ENCODE assay signal across 8 mouse cellular contexts in genomic region chr10:81464405-81465264, GRCm38 (mm10). TPM values are rescaled to one million over a fixed set of nuclear protein-coding genes. Genes with fewer than 3 reads are reported as not detected.
DNase-seq lines count a peak whose midpoint lies in the region; ATAC-seq and TF ChIP-seq lines count a peak whose summit lies in the region.

No protein-coding gene starts in this region.

- no peak for TF ChIP-seq POLR2A in small intestine, adult 2 months (IDR thresholded peaks at IDR 0.05; ENCODE audit: low read depth, low read length)

- peak overlapping the region; percentile 35 for H3K4me2 ChIP-seq in heart, postnatal 0 days (ENCODE audit: low read depth, low read length)

- intact Hi-C loops in heart, postnatal 25 days (cut with DNase I), result no loop called here

- H3K4me1 ChIP-seq in embryonic facial prominence, embryonic 10.5 days, result peaks cover 30% of the 10 kb centered on the region
- H3K4me1 ChIP-seq in heart, postnatal 0 days (ENCODE audit: control insufficient read depth, insufficient read depth), result no peaks in the 10 kb centered on the region
- peaks cover 57% of the 10 kb centered on the region for H3K4me1 ChIP-seq in small intestine, adult 2 months (ENCODE audit: control insufficient read depth, insufficient read depth, insufficient read length, low read length)

- no peak overlapping the region for H3K9ac ChIP-seq in heart, postnatal 0 days (replicated peaks; ENCODE audit: low read depth, low read length)

- H3K27ac ChIP-seq in embryonic facial prominence, embryonic 10.5 days (replicated peaks), result peak overlapping the region; percentile 73
- no peak overlapping the region for H3K27ac ChIP-seq in heart, postnatal 0 days (ENCODE audit: low read depth)
- peak overlapping the region; percentile 94 for H3K27ac ChIP-seq in small intestine, adult 2 months (ENCODE audit: insufficient read depth, low read depth, low read length)

- H3K27me3 ChIP-seq in embryonic facial prominence, embryonic 10.5 days (replicated peaks; ENCODE audit: low read depth, poor library complexity, severe bottlenecking), result peaks cover 99% of the 10 kb centered on the region
- peaks cover 84% of the 10 kb centered on the region for H3K27me3 ChIP-seq in heart, postnatal 0 days (ENCODE audit: control insufficient read depth, insufficient read depth, low read length)
- peaks cover 8% of the 10 kb centered on the region for H3K27me3 ChIP-seq in small intestine, adult 2 months (ENCODE audit: control insufficient read depth, insufficient read depth, low read length)

- no peak for TF ChIP-seq EP300 in heart, postnatal 0 days (IDR thresholded peaks at IDR 0.05; ENCODE audit: low read depth)

- WGBS in embryonic facial prominence, embryonic 10.5 days, result 2% methylated on average over 33 of the region's 33 CpGs
- 4% methylated on average over 32 of the region's 33 CpGs for WGBS in heart, postnatal 0 days
- WGBS in small intestine, adult 2 months, result 3% methylated on average over 33 of the region's 33 CpGs

- TF ChIP-seq CTCF in heart, postnatal 0 days (IDR thresholded peaks at IDR 0.05; ENCODE audit: low read depth), result no peak
- TF ChIP-seq CTCF in small intestine, adult 2 months (IDR thresholded peaks at IDR 0.05; ENCODE audit: extremely low read depth, insufficient read length, insufficient replicate concordance, low read depth, low read length), result no peak

- ATAC-seq in heart, postnatal 0 days (ENCODE audit: insufficient read depth, low read depth), result peak; percentile 60

- H3K4me3 ChIP-seq in embryonic facial prominence, embryonic 10.5 days, result peak overlapping the region; percentile 61
- H3K4me3 ChIP-seq in heart, postnatal 0 days (ENCODE audit: low read depth, low read length), result peak overlapping the region; percentile 25; the same call in 1 of the 2 replicates
- H3K4me3 ChIP-seq in small intestine, adult 2 months (ENCODE audit: low read depth, low read length), result peak overlapping the region; percentile 59

- no peaks in the 10 kb centered on the region for H3K36me3 ChIP-seq in embryonic facial prominence, embryonic 10.5 days (replicated peaks)
- H3K36me3 ChIP-seq in heart, postnatal 0 days (replicated peaks; ENCODE audit: control insufficient read depth, insufficient read depth, low read length), result no peaks in the 10 kb centered on the region
- no peaks in the 10 kb centered on the region for H3K36me3 ChIP-seq in small intestine, adult 2 months (ENCODE audit: control insufficient read depth, insufficient read depth, low read length)

- DNase-seq in heart, adult 18-20 months, result peak; percentile 16 to 38
- DNase-seq in heart, postnatal 25 days (ENCODE audit: low spot score), result no peak
- peak; percentile 95 for DNase-seq in R1 (ENCODE audit: low read depth, low spot score)
- peak; percentile 86 for DNase-seq in embryonic facial prominence, embryonic 10.5 days (ENCODE audit: low spot score)
- no peak for DNase-seq in heart, postnatal 0 days (ENCODE audit: low spot score)
- peak; percentile 41 to 78 for DNase-seq in kidney, postnatal 25 days
- peak; percentile 63 for DNase-seq in lung, postnatal 36 days

- no peaks in the 10 kb centered on the region for H3K9me3 ChIP-seq in embryonic facial prominence, embryonic 10.5 days
- no peaks in the 10 kb centered on the region for H3K9me3 ChIP-seq in heart, postnatal 0 days (replicated peaks; ENCODE audit: control insufficient read depth, low read length)

RNA-seq across cellular contexts. Expression of gene Nfic, which starts 9.2 kb away (rescaled TPM):
- total RNA-seq in heart, adult 18-20 months (2021), result 10 to 100 TPM; 91.0 to 93.4 TPM
- total RNA-seq in heart, postnatal 25 days (2021), result 100 to 1,000 TPM; 110 to 130 TPM
- 12.5 and 20.2 TPM in 2 replicates for polyA plus RNA-seq in embryonic facial prominence, embryonic 10.5 days (2016; fragmentation: Nextera tagmentation; extraction: Ambion mirVana)
- total RNA-seq in heart, postnatal 0 days (2014; rRNA removed; ENCODE audit: low replicate concordance), result 24.6 and 47.6 TPM in 2 replicates
- polyA plus RNA-seq in heart, postnatal 0 days (2015; fragmentation: Nextera tagmentation; extraction: Ambion mirVana), result 73.7 and 77.9 TPM in 2 replicates
- polyA plus RNA-seq in small intestine, adult 2 months (2012; rRNA removed), result 15.5 and 19.4 TPM in 2 replicates

RNA-seq across cellular contexts. Expression of gene Celf5, which starts 17.9 kb away (rescaled TPM):
- total RNA-seq in heart, adult 18-20 months (2021), result under 1 TPM; 0.17 to 0.21 TPM
- total RNA-seq in heart, postnatal 25 days (2021), result under 1 TPM; 0.17 to 0.47 TPM
- 1.2 and 2.3 TPM in 2 replicates for polyA plus RNA-seq in embryonic facial prominence, embryonic 10.5 days (2016; fragmentation: Nextera tagmentation; extraction: Ambion mirVana)
- total RNA-seq in heart, postnatal 0 days (2014; rRNA removed; ENCODE audit: low replicate concordance), result not detected in 2 replicates
- 0.07 and 0.08 TPM in 2 replicates for polyA plus RNA-seq in heart, postnatal 0 days (2015; fragmentation: Nextera tagmentation; extraction: Ambion mirVana)
- 1.1 and 3.3 TPM in 2 replicates for polyA plus RNA-seq in small intestine, adult 2 months (2012; rRNA removed)

RNA-seq across cellular contexts. Expression of gene Ncln, which starts 31.6 kb away (rescaled TPM):
- total RNA-seq in heart, adult 18-20 months (2021), result 10 to 100 TPM; 61.9 to 64.3 TPM
- total RNA-seq in heart, postnatal 25 days (2021), result 10 to 100 TPM; 65.3 to 65.6 TPM
- polyA plus RNA-seq in embryonic facial prominence, embryonic 10.5 days (2016; fragmentation: Nextera tagmentation; extraction: Ambion mirVana), result 85.2 and 94.3 TPM in 2 replicates
- 88.5 and 91.5 TPM in 2 replicates for total RNA-seq in heart, postnatal 0 days (2014; rRNA removed; ENCODE audit: low replicate concordance)
- polyA plus RNA-seq in heart, postnatal 0 days (2015; fragmentation: Nextera tagmentation; extraction: Ambion mirVana), result 27.1 and 30.5 TPM in 2 replicates
- 196 and 354 TPM in 2 replicates for polyA plus RNA-seq in small intestine, adult 2 months (2012; rRNA removed)

RNA-seq across cellular contexts. Expression of gene S1pr4, which starts 35.3 kb away (rescaled TPM):
- 1 to 10 TPM; 1.2 to 2.8 TPM for total RNA-seq in heart, adult 18-20 months (2021)
- 1 to 10 TPM; 1.0 to 1.1 TPM for total RNA-seq in heart, postnatal 25 days (2021)
- polyA plus RNA-seq in embryonic facial prominence, embryonic 10.5 days (2016; fragmentation: Nextera tagmentation; extraction: Ambion mirVana), result 0.28 and 0.51 TPM in 2 replicates
- total RNA-seq in heart, postnatal 0 days (2014; rRNA removed; ENCODE audit: low replicate concordance), result 0.66 TPM in 1 of 2 replicates, not detected in the other
- 0.34 and 0.43 TPM in 2 replicates for polyA plus RNA-seq in heart, postnatal 0 days (2015; fragmentation: Nextera tagmentation; extraction: Ambion mirVana)
- 4.0 and 5.6 TPM in 2 replicates for polyA plus RNA-seq in small intestine, adult 2 months (2012; rRNA removed)

RNA-seq across cellular contexts. Expression of gene Gna15, which starts 59.4 kb away (rescaled TPM):
- 1 to 10 TPM; 1.4 to 1.5 TPM for total RNA-seq in heart, adult 18-20 months (2021)
- 1 to 10 TPM in 1 of 2 experiments, under 1 TPM in 1; 0.81 to 1.0 TPM for total RNA-seq in heart, postnatal 25 days (2021)
- polyA plus RNA-seq in embryonic facial prominence, embryonic 10.5 days (2016; fragmentation: Nextera tagmentation; extraction: Ambion mirVana), result 1.2 and 1.3 TPM in 2 replicates
- 0.35 TPM in 1 of 2 replicates, not detected in the other for total RNA-seq in heart, postnatal 0 days (2014; rRNA removed; ENCODE audit: low replicate concordance)
- 0.59 and 0.63 TPM in 2 replicates for polyA plus RNA-seq in heart, postnatal 0 days (2015; fragmentation: Nextera tagmentation; extraction: Ambion mirVana)
- 1.5 and 3.0 TPM in 2 replicates for polyA plus RNA-seq in small intestine, adult 2 months (2012; rRNA removed)

Comparison
In these comparisons a context has a peak if more than half of its experiments do, and no peak if none do; other contexts are left out.
1. DNase-seq: peak in heart, adult 18-20 months (2 of 2), R1 (single experiment), embryonic facial prominence, embryonic 10.5 days (single experiment), kidney, postnatal 25 days (2 of 2) and lung, postnatal 36 days (single experiment); none in heart, postnatal 25 days (single experiment) and heart, postnatal 0 days (single experiment).
2. Peak in every context shown above with its lines, with median percentiles within 50 percentile points of each other: H3K4me3 ChIP-seq.